Mouse (Mus musculus): ENCODE data around the gene Phkb.
"Not testable (repeated sequence)": the region's sequence is repeated elsewhere in the genome, so short reads cannot be mapped to it uniquely, and the experiment has no call there.

Phkb gene

DNA sequence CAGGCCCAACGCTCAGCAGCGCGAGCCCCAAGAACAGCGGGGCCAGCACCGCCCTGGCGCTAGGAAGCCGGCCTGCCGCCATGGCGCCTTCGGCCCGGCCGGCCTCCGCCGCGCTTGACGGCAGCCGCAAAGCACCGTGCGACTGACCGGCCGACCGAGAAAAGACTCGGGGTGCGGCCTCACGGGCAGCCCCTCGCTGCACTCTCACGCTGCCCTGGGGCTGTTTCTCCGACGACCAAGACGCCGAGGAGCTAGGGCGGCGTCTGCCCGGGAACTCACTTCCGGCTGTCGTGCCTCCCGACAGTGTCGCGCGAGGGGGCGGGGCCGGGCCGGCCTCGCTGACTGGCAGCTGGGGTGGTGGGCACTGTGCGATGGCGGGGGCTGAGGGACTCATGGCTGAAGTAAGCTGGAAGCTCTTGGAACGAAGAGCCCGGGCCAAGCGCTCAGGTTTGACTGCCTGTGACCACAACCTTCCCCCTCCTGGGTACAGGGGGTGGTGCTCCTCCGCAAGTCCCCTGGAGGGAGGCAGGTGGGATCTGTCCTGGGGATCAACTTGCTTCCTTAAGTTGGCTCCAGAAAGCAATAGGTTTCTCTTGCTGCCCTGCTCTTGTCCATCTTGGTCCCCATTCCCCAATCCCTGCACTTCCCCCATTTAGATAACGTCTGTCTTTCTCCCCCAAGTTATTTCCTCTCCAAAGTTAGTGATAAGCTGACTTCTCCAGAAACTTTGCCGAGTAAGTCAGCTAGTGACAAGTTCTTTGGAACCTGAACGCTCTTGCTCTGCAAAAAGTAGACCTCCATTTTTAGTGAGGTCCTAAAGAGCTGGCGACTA, at the start of gene Phkb, which contains the start of gene Itfg1:
Gene Phkb, plus strand, starts transcription at position 303 of the 832 bp plus-strand sequence.
Gene Itfg1, minus strand, starts transcription at position 265 of the 832 bp plus-strand sequence.
- peak; percentile 88 to 91 for DNase-seq (ENCODE audit: low spot score in 2 of 2)

DNA sequence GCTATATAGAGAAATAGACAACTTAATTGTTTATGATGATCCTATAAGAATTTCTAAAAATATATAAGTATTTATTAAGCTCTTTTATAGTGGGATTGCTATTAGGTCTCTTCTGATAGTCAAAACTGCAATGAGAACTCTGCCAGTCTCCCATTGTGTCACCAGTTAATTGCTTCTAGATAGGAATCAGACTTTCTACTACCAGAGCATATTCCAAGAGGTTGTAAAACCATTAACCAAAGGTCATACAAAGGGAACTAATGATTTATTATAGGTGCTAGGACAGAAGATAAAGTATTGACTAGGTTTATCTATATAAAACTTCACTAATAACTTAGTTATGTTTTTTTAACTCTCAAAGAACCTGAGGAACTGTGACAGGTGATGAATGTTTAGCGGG, 44.4 kb upstream of the Phkb start:
- not testable (repeated sequence) for DNase-seq (ENCODE audit: low spot score in 2 of 2)

- DNase-seq (ENCODE audit: low spot score in 2 of 2): no peak
Measured at GRCm38 (mm10) chr8:85800164-85800563, 40.6 kb upstream of the Phkb start.

DNA sequence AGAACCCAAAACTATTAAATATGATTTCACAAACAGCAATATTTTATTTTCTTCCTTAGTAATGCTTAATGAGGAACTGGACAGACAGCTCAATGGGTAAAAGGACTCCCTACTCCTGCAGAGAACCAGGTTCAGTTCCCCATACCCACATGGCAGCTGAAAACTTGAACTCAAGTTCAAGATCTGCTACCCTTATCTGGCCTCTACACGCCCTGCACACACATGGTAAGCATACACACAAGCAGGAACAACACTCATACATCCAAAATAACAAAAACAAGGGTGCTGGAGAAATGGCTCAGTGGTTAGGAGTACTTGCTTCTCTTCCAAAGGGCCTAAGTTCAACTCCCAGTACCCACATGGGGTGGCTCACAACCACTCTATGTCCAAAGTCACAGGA, 39.4 kb upstream of the Phkb start:
- no peak for DNase-seq (ENCODE audit: low spot score in 2 of 2)

DNA sequence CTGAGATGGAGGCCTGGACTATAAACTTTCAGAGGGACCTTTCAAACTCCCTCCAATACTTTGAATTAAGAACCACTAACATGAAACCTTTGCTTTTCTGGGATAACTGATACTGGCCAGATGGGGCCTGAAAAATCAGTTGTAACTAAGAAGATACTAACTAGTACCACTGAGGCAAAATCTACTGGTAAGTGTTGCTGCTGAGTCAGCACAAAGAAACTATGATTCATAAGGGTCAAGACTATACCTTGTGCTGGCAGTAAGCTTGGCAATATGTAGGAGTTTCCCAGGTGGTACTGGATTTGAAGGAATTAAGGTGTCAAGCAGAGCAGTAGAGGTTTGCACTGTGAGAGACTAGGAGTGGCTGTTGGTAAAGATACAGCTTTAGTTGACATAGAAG, 27.1 kb upstream of the Phkb start:
- DNase-seq (ENCODE audit: low spot score in 2 of 2): no peak

GRCm38 (mm10) chr8:85839916-85840656, 673 bp upstream of the Phkb start:
- DNase-seq (ENCODE audit: low spot score in 2 of 2): no peak

DNA sequence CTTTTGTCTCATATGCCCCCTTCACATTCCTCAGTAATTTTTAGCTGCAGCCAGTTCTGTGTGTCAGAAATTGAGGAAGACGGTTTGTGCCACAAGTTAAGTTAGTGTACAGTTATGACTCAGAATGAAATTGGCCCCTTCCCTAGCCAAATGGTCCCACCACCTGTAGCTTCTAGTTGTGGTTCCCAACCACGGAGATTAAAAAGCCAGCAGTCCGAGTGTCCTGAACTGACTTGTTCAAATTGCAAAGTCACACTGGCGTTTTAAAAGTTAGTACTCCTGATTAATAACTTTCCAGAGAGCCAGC, 683 bp downstream of the Phkb start:
- peak in 1 of 2 experiments; percentile 2 for DNase-seq (ENCODE audit: low spot score in 2 of 2)

DNA sequence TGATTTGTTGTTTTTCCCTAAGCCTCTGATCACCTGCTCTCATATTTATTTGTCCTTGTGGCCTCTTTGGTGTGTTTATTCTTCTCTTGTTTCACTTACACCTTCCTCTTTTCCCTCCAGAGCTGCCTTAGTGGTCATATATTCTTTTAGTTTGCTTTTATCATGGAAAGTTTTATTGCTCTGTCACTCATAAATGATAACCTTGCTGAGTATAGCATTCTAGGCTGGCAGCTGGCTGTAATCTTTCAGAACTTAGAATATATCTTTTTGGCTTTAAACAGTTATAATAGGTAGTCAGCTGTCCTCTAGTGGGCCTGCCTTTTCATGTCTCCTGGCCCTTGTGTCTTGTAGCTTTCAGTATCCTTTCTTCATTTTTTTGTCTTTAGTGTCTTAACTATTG, 5.1 kb downstream of the Phkb start:
- DNase-seq (ENCODE audit: low spot score in 2 of 2): no peak

GRCm38 (mm10) chr8:85854220-85855123, 13.7 kb downstream of the Phkb start:
- no peak for DNase-seq (ENCODE audit: low spot score in 2 of 2)

DNA sequence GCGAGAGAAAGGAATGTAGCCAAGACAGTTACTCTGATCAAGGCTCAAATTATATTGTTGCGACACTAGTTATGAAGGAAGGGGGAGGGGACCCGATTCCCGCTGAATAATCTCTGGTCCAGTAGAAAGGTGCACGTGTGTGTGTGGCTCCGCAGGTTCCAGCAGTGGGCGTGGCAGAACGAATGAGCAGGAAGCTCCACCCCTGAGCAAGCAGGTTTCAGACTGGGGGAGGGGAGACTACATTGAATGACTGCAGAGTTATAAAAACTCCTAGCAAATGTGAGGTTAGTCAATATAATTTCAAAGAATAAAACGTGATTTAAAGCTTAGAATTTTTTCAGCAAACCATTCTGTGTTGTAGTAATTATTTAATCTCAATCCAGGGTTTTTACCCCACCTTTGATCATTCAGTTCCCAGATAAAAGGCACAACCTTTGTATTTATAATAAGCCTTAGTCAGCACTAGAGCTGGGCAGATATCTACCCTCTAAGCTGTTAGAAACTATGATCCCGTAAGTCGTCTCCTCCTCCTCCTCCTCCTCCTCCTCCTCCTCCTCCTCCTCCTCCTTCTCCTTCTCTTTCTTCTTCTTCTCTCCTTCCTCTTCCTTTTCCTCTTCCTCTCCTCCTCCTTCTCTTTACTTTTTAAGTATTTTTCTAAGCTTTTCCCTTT, 16.6 kb downstream of the Phkb start:
- not testable (repeated sequence) for DNase-seq (ENCODE audit: low spot score in 2 of 2)

DNA sequence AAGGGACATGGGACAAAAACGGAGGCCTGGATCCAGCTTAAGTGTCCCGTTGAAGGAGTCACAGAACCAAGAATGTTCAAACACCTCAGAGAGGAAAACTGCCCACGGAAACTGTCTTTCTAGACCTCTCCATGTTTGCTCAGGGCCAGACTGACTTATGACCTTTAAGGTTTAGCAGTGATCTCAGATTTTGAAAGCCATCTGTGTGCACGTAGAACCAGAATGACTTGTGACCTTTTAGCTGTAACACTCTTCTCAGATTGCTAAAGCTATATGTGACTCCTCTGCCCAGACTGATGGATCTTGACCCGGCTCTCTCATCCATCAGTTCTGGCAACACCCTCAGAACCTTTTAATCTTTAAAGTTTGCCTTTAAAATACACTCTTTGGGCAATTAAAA, 19.9 kb downstream of the Phkb start:
- DNase-seq (ENCODE audit: low spot score in 2 of 2): no peak

DNA sequence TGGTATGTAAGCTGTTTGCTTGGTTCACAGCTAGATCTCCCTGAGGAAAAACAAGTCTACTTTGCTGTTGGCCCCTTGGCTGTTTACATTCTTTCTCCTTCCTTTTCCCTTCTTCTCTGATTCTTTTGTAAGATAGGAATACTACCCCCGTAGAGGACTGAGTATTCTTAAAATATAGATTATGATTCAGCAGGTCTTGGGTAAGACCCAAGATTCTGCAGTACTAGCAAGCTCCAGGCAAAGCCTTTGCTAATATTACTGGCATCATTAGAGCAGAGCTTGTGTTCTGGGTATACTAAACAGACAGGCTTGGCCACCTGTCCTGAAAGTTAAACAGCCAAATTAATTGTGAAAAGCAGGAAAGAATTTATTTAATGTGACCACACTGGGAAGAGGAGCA, 21.6 kb downstream of the Phkb start:
- no peak for DNase-seq (ENCODE audit: low spot score in 2 of 2)

DNA sequence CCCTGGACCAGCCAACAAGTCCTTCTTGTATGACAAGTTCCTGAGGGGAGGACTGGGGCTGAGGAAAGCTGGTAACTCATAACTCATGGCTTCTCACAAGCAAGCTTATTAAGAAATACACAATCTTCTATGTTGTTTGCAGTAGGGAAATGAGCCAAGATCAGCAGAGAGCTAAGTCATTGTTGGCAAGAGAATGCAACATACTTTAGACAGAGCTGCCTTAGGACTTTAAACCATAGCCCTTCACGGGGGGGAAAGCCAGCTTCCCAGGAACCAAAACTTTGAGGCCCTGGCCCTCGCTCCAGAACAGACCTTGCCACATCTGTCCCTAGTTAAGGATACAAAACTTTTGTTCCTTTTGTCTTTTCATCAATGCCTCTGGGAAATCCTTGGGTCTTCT, 30.9 kb downstream of the Phkb start:
- peak; percentile 49 to 56 for DNase-seq (ENCODE audit: low spot score in 2 of 2)

- DNase-seq (ENCODE audit: low spot score in 2 of 2): no peak
Measured at GRCm38 (mm10) chr8:85877976-85878375, 37.2 kb downstream of the Phkb start.

DNA sequence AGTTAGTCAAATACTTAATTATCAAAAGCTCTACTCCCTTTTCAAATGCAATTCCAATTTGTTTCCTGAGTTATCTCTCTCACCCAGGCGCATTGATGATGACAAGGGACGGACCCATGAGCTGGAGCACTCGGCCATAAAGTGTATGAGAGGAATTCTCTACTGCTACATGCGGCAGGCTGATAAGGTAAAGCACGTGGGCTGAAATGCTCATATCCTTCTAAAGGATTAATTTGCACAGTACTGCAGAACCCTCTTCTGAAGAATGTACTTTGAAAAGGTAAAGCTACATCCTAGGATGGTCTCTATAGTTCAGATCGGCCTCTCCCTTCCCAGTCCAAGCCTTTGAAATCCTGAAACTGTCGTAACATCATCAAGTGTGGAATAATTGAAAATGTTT, 38.9 kb downstream of the Phkb start:
- DNase-seq (ENCODE audit: low spot score in 2 of 2): no peak

GRCm38 (mm10) chr8:85884811-85885210, 44.1 kb downstream of the Phkb start:
- DNase-seq (ENCODE audit: low spot score in 2 of 2): no peak

DNA sequence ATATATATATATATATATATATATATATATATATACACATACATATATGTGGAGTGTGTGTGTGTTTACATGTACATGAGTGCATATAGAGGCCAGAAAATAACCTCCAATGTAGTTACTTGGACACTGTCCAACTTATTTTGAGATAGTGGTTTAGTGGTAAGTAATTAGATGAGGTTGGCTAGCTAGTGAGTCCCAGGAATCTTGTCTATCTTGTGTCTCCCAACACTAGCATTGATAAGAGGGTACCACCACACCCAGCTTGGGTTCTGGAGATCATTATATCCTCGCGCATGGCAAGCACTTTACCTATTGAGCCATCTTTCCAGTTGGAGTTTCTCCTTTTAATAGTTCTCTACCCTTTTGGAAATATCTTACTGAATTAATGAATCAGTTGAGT, 56.9 kb downstream of the Phkb start:
- DNase-seq (ENCODE audit: low spot score in 2 of 2): no peak

DNA sequence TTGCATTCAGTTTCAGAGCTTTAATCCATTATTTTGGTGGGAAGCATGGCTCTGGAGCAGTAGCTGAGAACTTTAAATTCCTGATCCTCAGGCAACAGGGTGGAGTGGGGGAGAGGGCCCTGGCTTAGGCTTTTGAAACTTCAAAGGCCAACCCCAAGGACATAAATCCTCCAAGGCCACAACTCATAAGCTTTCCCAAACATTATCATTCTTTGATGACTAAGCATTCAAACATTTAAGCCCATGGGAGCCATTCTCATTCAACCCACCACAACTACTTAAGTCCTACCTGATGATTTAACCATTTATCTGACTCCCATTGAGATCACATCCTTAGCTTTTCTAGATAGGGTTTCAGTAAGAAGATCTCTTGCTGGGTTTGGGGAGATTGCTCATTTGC, 84.2 kb downstream of the Phkb start:
- DNase-seq (ENCODE audit: low spot score in 2 of 2): no peak

- no peak for DNase-seq (ENCODE audit: low spot score in 2 of 2)
Measured at GRCm38 (mm10) chr8:85925574-85925973, 84.8 kb downstream of the Phkb start.

DNA sequence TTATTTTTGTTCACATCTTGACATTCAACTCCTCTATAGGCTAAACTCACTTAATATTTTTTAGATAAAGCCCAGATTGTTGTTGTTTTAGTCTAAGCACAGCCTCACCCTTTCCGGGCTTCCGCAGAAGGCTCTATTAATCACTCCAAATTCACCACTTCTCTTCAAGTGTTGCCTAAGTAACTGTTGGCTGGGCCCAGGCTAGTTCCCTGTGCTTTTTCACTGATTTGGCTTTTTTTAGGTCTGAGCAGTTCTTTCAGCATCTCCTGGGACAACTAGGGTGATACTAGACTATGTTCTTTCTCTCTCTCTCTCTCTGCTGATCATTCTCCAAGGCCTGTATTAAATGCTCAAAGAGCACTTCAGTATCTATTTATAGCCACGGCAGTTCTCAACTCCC, 85.3 kb downstream of the Phkb start:
- DNase-seq (ENCODE audit: low spot score in 2 of 2): peak; percentile 35 to 56

GRCm38 (mm10) chr8:85936148-85936547, 95.4 kb downstream of the Phkb start:
- DNase-seq (ENCODE audit: low spot score in 2 of 2): no peak

DNA sequence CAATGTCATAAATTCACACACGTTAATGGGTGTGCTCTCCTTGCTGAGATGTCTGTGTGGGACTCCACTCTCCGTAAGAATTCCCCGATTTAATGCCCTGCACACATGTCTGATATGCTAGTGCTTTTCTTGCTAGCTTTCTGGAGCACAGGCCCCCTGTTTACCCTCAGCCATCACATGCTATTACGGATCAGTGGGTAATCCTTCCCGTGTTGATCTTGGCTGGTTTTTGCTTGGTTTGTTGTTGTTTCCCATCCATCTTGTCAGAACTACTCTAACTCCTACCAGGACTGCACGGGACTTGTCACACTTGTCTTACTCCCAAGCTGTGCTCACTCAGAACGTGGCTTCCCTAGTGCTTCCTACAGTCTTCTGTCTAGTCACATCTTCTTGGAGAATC, 96.6 kb downstream of the Phkb start:
- no peak for DNase-seq (ENCODE audit: low spot score in 2 of 2)
